Mouse (Mus musculus): ENCODE measurements around the gene 4933402E13Rik. TPM values are rescaled to one million over a fixed set of nuclear protein-coding genes. Genes with fewer than 3 reads are reported as not detected.

4933402E13Rik gene
- polyA plus RNA-seq (2016; fragmentation: Nextera tagmentation; extraction: Ambion mirVana): not detected in 2 replicates

GRCm38 (mm10) chrX:62283199-62283598, at the start of gene 4933402E13Rik:
TSS of gene 4933402E13Rik (plus strand) at chrX:62283499.
- no peaks in the 10 kb centered on the region for H3K9me3 ChIP-seq
- WGBS: 86% methylated on average over 8 of the region's 8 CpGs
- DNase-seq (ENCODE audit: extremely low spot score, low spot score): no peak

More at GRCm38 (mm10) chrX:62283199-62283598, at the start of gene 4933402E13Rik:
- no peaks in the 10 kb centered on the region for H3K27me3 ChIP-seq (ENCODE audit: poor library complexity, severe bottlenecking)
- H3K4me3 ChIP-seq: no peak within 1 kb of the TSS
- no peaks in the 10 kb centered on the region for H3K4me1 ChIP-seq
- no peaks in the 10 kb centered on the region for H3K36me3 ChIP-seq (replicated peaks)
- H3K27ac ChIP-seq: no peak within 1 kb of the TSS

Other genes starting within 250 kb of the 4933402E13Rik start
- gene 4931400O07Rik, start 184.5 kb downstream of the 4933402E13Rik start, polyA plus RNA-seq (2016; fragmentation: Nextera tagmentation; extraction: Ambion mirVana): not detected in 2 replicates